Mouse (Mus musculus): ENCODE measurements around the gene Ptcra. TPM values are rescaled to one million over a fixed set of nuclear protein-coding genes. Genes with fewer than 3 reads are reported as not detected.

Gene Ptcra
- polyA plus RNA-seq, 1 experiment from 2014 or later: 0.15 TPM

Other genes starting within 250 kb of the Ptcra start
- 0.50 and 0.51 TPM in 2 replicates for gene Cul9, start 217.3 kb downstream of the Ptcra start, polyA plus RNA-seq (2015; fragmentation: Nextera tagmentation; extraction: Ambion mirVana)
- 2.2 and 3.1 TPM in 2 replicates for gene Srf, start 207.5 kb downstream of the Ptcra start, polyA plus RNA-seq (2015; fragmentation: Nextera tagmentation; extraction: Ambion mirVana)
- 7.8 and 9.1 TPM in 2 replicates for gene Ptk7, start 134.2 kb downstream of the Ptcra start, polyA plus RNA-seq (2015; fragmentation: Nextera tagmentation; extraction: Ambion mirVana)
- 9.3 and 10.3 TPM in 2 replicates for gene Klc4, start 117.7 kb downstream of the Ptcra start, polyA plus RNA-seq (2015; fragmentation: Nextera tagmentation; extraction: Ambion mirVana)
- 67.9 and 69.4 TPM in 2 replicates for gene Mrpl2, start 117.5 kb downstream of the Ptcra start, polyA plus RNA-seq (2015; fragmentation: Nextera tagmentation; extraction: Ambion mirVana)
- gene Cul7, start 113.4 kb downstream of the Ptcra start, polyA plus RNA-seq (2015; fragmentation: Nextera tagmentation; extraction: Ambion mirVana): 9.7 and 11.5 TPM in 2 replicates
- gene Rrp36, start 89.4 kb downstream of the Ptcra start, polyA plus RNA-seq (2015; fragmentation: Nextera tagmentation; extraction: Ambion mirVana): 21.5 and 22.6 TPM in 2 replicates
- 55.1 and 56.7 TPM in 2 replicates for gene Mea1, start 84.9 kb downstream of the Ptcra start, polyA plus RNA-seq (2015; fragmentation: Nextera tagmentation; extraction: Ambion mirVana)
- 53.4 and 57.4 TPM in 2 replicates for gene Klhdc3, start 82.8 kb downstream of the Ptcra start, polyA plus RNA-seq (2015; fragmentation: Nextera tagmentation; extraction: Ambion mirVana)
- 28.4 and 33.2 TPM in 2 replicates for gene Ppp2r5d, start 58.6 kb downstream of the Ptcra start, polyA plus RNA-seq (2015; fragmentation: Nextera tagmentation; extraction: Ambion mirVana)
- 9.7 and 11.9 TPM in 2 replicates for gene Pex6, start 52.2 kb downstream of the Ptcra start, polyA plus RNA-seq (2015; fragmentation: Nextera tagmentation; extraction: Ambion mirVana)
- 59.8 and 101 TPM in 2 replicates for gene Gnmt, start 34.5 kb downstream of the Ptcra start, polyA plus RNA-seq (2015; fragmentation: Nextera tagmentation; extraction: Ambion mirVana)
- gene Cnpy3, start 11.5 kb downstream of the Ptcra start, polyA plus RNA-seq (2015; fragmentation: Nextera tagmentation; extraction: Ambion mirVana): 25.9 and 26.8 TPM in 2 replicates
- 47.5 and 52.0 TPM in 2 replicates for gene 2310039H08Rik, start 8.9 kb upstream of the Ptcra start, polyA plus RNA-seq (2015; fragmentation: Nextera tagmentation; extraction: Ambion mirVana)
- gene Rpl7l1, start 19.0 kb upstream of the Ptcra start, polyA plus RNA-seq (2015; fragmentation: Nextera tagmentation; extraction: Ambion mirVana): 69.1 and 74.7 TPM in 2 replicates
- gene Bicral, start 94.8 kb upstream of the Ptcra start, polyA plus RNA-seq (2015; fragmentation: Nextera tagmentation; extraction: Ambion mirVana): 2.6 and 2.9 TPM in 2 replicates
- gene Tbcc, start 127.0 kb upstream of the Ptcra start, polyA plus RNA-seq (2015; fragmentation: Nextera tagmentation; extraction: Ambion mirVana): 20.9 and 23.2 TPM in 2 replicates
- gene Prph2, start 146.7 kb upstream of the Ptcra start, polyA plus RNA-seq (2015; fragmentation: Nextera tagmentation; extraction: Ambion mirVana): not detected in 2 replicates
- 8.3 and 10.0 TPM in 2 replicates for gene Ubr2, start 246.8 kb upstream of the Ptcra start, polyA plus RNA-seq (2015; fragmentation: Nextera tagmentation; extraction: Ambion mirVana)

Data from liver, embryonic 15.5 days (tissue).